15 mouse cellular contexts compared by ENCODE assay signal in genomic region chr10:39109489-39109874, GRCm38 (mm10). TPM values are rescaled to one million over a fixed set of nuclear protein-coding genes. Genes with fewer than 3 reads are reported as not detected.
"Had no signal": no experiment of that assay in that cellular context is flagged by ENCODE, and none has a peak within 500 bp of the region (broad histone marks: within the 10 kb centered on the region; RNA-seq: fewer than 3 reads in every experiment).

No protein-coding gene starts in this region.

- H3K4me3 ChIP-seq: limb, embryonic 13.5 days; liver, embryonic 15.5 days had no signal

- H3K4me1 ChIP-seq: liver, embryonic 15.5 days had no signal

- H3K27ac ChIP-seq: limb, embryonic 13.5 days; liver, embryonic 15.5 days had no signal

- H3K4me2 ChIP-seq: limb, embryonic 13.5 days; liver, embryonic 15.5 days had no signal

- DNase-seq: kidney, adult 18-20 months; kidney, postnatal 10 days; kidney, postnatal 4 days; left cerebral cortex, postnatal 4 days; lung, adult 2 months; lung, postnatal 36 days; retina, postnatal 1 day; right cerebral cortex, postnatal 4 days; spleen, adult 18-20 months; thymus, adult 18-20 months; thymus, postnatal 14 days had no signal

- ATAC-seq: lung, postnatal 0 days had no signal

- H3K36me3 ChIP-seq: liver, embryonic 15.5 days had no signal

- H3K27me3 ChIP-seq: limb, embryonic 13.5 days; liver, embryonic 15.5 days had no signal

- H3K9me3 ChIP-seq: limb, embryonic 13.5 days; liver, embryonic 15.5 days had no signal

- H3K9ac ChIP-seq: limb, embryonic 13.5 days; liver, embryonic 15.5 days had no signal

RNA-seq across cellular contexts. Expression of gene Ccn6, which starts 54.1 kb away (rescaled TPM):
- total RNA-seq: megakaryocyte progenitor cell, adult 5-6 weeks had no signal
- polyA plus RNA-seq: liver, embryonic 15.5 days; lung, postnatal 0 days had no signal
